Mouse (Mus musculus) C2C12 (cell line): ENCODE results near the gene Trim14. TPM values are rescaled to one million over a fixed set of nuclear protein-coding genes. Genes with fewer than 3 reads are reported as not detected.
"Not testable (repeated sequence)": the region's sequence is repeated elsewhere in the genome, so short reads cannot be mapped to it uniquely, and the experiment has no call there.

ENCODE experiments used
- H3K27me3 ChIP-seq: one replicate; pipeline ENCODE4 v1.6.1; 2011; ENCODE audit not compliant: control insufficient read depth, insufficient read depth, insufficient read length
- H3K36me3 ChIP-seq: one replicate; pipeline ENCODE4 v1.6.1; 2011; ENCODE audit not compliant: control insufficient read depth, insufficient read depth
- H3K4me3 ChIP-seq: one replicate; pipeline ENCODE4 v1.5.1; 2011; ENCODE audit warnings: mild to moderate bottlenecking, control low read depth; ENCODE audit not compliant: poor library complexity, insufficient read depth, severe bottlenecking
- H3K79me2 ChIP-seq: one replicate; pipeline ENCODE4 v1.6.1; 2011; ENCODE audit not compliant: control insufficient read depth, insufficient read depth
- H3K79me3 ChIP-seq: one replicate; pipeline ENCODE4 v1.6.1; 2011; ENCODE audit warnings: low read depth, control low read depth
- H3ac ChIP-seq: one replicate; pipeline ENCODE3; 2011; ENCODE audit warnings: low read depth; ENCODE audit not compliant: control insufficient read depth, insufficient read length
- CEBPB ChIP-seq: IDR thresholded peaks from one replicate; pipeline ENCODE4 v1.6.1; 2011; ENCODE audit warnings: low read depth, mild to moderate bottlenecking, control low read depth, moderate library complexity
- CTCF ChIP-seq: IDR thresholded peaks from one replicate; pipeline ENCODE4 v1.5.1; 2011; ENCODE audit not compliant: control insufficient read depth, insufficient read depth, insufficient read length
- FOSL1 ChIP-seq: IDR thresholded peaks from one replicate; pipeline ENCODE4 v1.8.0; 2011; ENCODE audit warnings: mild to moderate bottlenecking, low read length; ENCODE audit not compliant: poor library complexity, insufficient read depth, severe bottlenecking
- MAX ChIP-seq: IDR thresholded peaks from one replicate; pipeline ENCODE4 v1.6.1; 2011; ENCODE audit warnings: mild to moderate bottlenecking, control low read depth
- MYOD1 ChIP-seq: IDR thresholded peaks from one replicate; pipeline ENCODE4 v1.6.1; 2011; ENCODE audit warnings: low read depth; ENCODE audit not compliant: control insufficient read depth, insufficient read length
- MYOG ChIP-seq: IDR thresholded peaks from one replicate; pipeline ENCODE4 v1.6.1; 2011; ENCODE audit not compliant: control insufficient read depth, insufficient read length; ENCODE audit errors: extremely low read depth
- USF1 ChIP-seq: IDR thresholded peaks from one replicate; pipeline ENCODE4 v1.6.1; 2011; ENCODE audit warnings: low read depth, mild to moderate bottlenecking, control low read depth, moderate library complexity
- polyA plus RNA-seq: library from polyadenylated mRNA; unstranded; fragments of >200 nt; fragmentation: generic; extraction: Trizol; gene quantifications from one replicate; pipeline ENCODE4 v1.2.1, GENCODE M21; 2012; ENCODE audit warnings: missing spikeins

Trim14 gene
- polyA plus RNA-seq, 1 experiment, result 0.12 TPM

- Histone ChIP-seq H3K36me3 (no peaks in the 10 kb centered on the region), H3K79me2 (no peaks in the 10 kb centered on the region), H3K4me3 (no peak overlapping the region), H3K27me3 (no peaks in the 10 kb centered on the region), H3K79me3 (no peaks in the 10 kb centered on the region), H3ac (no peak overlapping the region)
- no peak for TF ChIP-seq USF1
- no peak for TF ChIP-seq FOSL1
- no peak for TF ChIP-seq MYOD1
- no peak for TF ChIP-seq CTCF
Measured at GRCm38 (mm10) chr4:46578228-46578627, 42.3 kb upstream of the Trim14 start.

- not testable (repeated sequence) for H3K79me3 ChIP-seq, H3K27me3 ChIP-seq, H3K36me3 ChIP-seq, H3K79me2 ChIP-seq, H3ac ChIP-seq, H3K4me3 ChIP-seq
Measured at GRCm38 (mm10) chr4:46575509-46576284, 39.8 kb upstream of the Trim14 start.

DNA sequence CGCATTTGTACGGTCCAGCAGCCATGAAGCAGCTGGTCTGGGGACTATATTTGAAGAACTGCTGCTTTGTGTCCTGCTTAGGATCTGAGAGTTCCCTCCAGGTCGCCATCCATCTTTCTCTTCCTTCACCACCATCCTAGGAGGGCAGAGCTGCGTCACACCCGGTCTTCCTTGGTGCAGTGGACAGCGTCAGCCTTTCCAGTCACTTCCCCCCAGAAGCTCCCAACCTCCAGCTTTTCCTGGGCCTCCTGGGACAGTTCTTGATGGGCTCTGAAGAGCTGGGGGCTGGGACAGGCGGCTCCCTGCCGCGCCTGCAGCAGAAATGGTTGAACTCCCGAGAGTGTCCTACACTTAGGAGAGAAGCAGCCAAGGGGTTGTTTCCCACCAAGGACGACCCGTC lies 38.9 kb upstream of the Trim14 start:
- Histone ChIP-seq H3K36me3 (no peaks in the 10 kb centered on the region), H3K79me2 (no peaks in the 10 kb centered on the region), H3K4me3 (no peak overlapping the region), H3ac (no peak overlapping the region), H3K79me3 (no peaks in the 10 kb centered on the region), H3K27me3 (no peaks in the 10 kb centered on the region)
- no peak for TF ChIP-seq CTCF
- no peak for TF ChIP-seq MYOD1
- TF ChIP-seq MAX, result no peak
- TF ChIP-seq FOSL1, result no peak
- TF ChIP-seq USF1, result no peak
- TF ChIP-seq CEBPB, result no peak
- TF ChIP-seq MYOG, result no peak

GRCm38 (mm10) chr4:46574024-46574753 lies 38.2 kb upstream of the Trim14 start:
- H3K79me2 ChIP-seq, result no peaks in the 10 kb centered on the region
- H3ac ChIP-seq, result no peak overlapping the region
- H3K79me3 ChIP-seq, result no peaks in the 10 kb centered on the region
- H3K4me3 ChIP-seq, result no peak overlapping the region
- no peaks in the 10 kb centered on the region for H3K36me3 ChIP-seq
- TF ChIP-seq MYOD1, result no peak
- no peak for TF ChIP-seq CEBPB
- no peak for TF ChIP-seq FOSL1
- TF ChIP-seq MYOG, result no peak
- no peak for TF ChIP-seq USF1
- H3K27me3 ChIP-seq, result no peaks in the 10 kb centered on the region

DNA sequence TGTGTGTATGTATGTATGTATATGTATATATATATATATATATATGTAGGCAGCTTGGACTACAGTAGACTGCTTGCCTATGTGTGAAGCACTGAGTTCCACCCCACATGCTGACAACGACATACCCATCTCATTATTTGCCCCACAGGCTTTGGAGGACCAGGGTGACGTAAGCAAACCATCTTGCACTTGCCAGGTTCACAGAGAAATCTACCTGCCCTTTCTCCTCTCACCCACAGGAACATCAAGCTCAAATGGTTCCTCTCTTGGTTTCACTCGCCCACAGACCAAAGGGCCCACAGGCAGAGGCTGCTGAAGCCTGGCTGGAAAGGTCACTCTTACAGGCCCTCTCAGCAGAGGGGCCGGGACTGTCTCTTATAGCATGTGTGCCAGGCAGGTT lies 36.7 kb upstream of the Trim14 start:
- H3ac ChIP-seq, result no peak overlapping the region
- no peaks in the 10 kb centered on the region for H3K79me3 ChIP-seq
- H3K36me3 ChIP-seq, result no peaks in the 10 kb centered on the region
- TF ChIP-seq CTCF (no peak), CEBPB (no peak), MYOG (no peak), MYOD1 (no peak), MAX (no peak), USF1 (no peak), FOSL1 (no peak)
- H3K4me3 ChIP-seq, result no peak overlapping the region
- no peaks in the 10 kb centered on the region for H3K27me3 ChIP-seq
- no peaks in the 10 kb centered on the region for H3K79me2 ChIP-seq

GRCm38 (mm10) chr4:46571744-46572143 lies 35.8 kb upstream of the Trim14 start:
- TF ChIP-seq CTCF (no peak), MYOD1 (no peak), FOSL1 (no peak), MYOG (no peak), MAX (no peak)
- no peaks in the 10 kb centered on the region for H3K36me3 ChIP-seq

More at GRCm38 (mm10) chr4:46571744-46572143, 35.8 kb upstream of the Trim14 start:
- H3K79me2 ChIP-seq, result no peaks in the 10 kb centered on the region
- no peaks in the 10 kb centered on the region for H3K27me3 ChIP-seq
- no peak overlapping the region for H3K4me3 ChIP-seq
- no peak overlapping the region for H3ac ChIP-seq
- H3K79me3 ChIP-seq, result no peaks in the 10 kb centered on the region
